Mouse (Mus musculus): Measurements from ENCODE around the gene Gast. TPM values are rescaled to one million over a fixed set of nuclear protein-coding genes. Genes with fewer than 3 reads are reported as not detected.
"Not testable (repeated sequence)": the region's sequence is repeated elsewhere in the genome, so short reads cannot be mapped to it uniquely, and the experiment has no call there.

Gene Gast
- polyA plus RNA-seq, 1 experiment from 2014 or later: 0.90 TPM

DNA sequence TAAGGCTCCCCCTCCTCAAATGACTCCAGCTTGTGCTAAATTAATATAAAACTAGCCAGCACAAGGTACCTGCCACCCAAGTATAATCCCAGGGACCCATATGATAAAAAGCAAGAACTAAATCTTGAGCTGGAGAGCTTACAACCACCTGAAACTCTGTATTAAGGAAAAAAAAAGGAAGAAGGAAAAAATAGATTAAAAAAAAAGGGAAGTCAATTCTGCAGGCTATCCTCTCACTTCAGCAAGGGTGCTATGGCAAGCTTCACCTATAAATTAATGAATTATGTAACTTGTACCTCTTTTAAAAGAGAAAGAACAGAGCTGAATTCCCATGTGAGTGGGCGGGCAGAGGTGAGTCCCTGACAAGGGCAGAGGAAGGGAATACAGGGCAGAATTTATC lies 22.6 kb upstream of the Gast start:
- WGBS: 79% methylated on average over 1 of the region's 1 CpGs
- no peak for DNase-seq (ENCODE audit: low spot score)
- H3K27ac ChIP-seq: no peak overlapping the region
- no peaks in the 10 kb centered on the region for H3K36me3 ChIP-seq
- H3K9me3 ChIP-seq: no peaks in the 10 kb centered on the region
- H3K4me3 ChIP-seq: no peak overlapping the region
- H3K27me3 ChIP-seq (ENCODE audit: insufficient read depth, poor library complexity, severe bottlenecking): no peaks in the 10 kb centered on the region
- peaks cover 25% of the 10 kb centered on the region for H3K4me1 ChIP-seq (replicated peaks)

- WGBS: 33% methylated on average over 5 of the region's 5 CpGs
- DNase-seq (ENCODE audit: low spot score): no peak
- H3K36me3 ChIP-seq: no peaks in the 10 kb centered on the region
- H3K4me1 ChIP-seq (replicated peaks): peaks cover 25% of the 10 kb centered on the region
- no peak overlapping the region for H3K4me3 ChIP-seq
- H3K27me3 ChIP-seq (ENCODE audit: insufficient read depth, poor library complexity, severe bottlenecking): no peaks in the 10 kb centered on the region
- no peaks in the 10 kb centered on the region for H3K9me3 ChIP-seq
- H3K27ac ChIP-seq: no peak overlapping the region
Measured at GRCm38 (mm10) chr11:100312096-100312679, 22.0 kb upstream of the Gast start.

DNA sequence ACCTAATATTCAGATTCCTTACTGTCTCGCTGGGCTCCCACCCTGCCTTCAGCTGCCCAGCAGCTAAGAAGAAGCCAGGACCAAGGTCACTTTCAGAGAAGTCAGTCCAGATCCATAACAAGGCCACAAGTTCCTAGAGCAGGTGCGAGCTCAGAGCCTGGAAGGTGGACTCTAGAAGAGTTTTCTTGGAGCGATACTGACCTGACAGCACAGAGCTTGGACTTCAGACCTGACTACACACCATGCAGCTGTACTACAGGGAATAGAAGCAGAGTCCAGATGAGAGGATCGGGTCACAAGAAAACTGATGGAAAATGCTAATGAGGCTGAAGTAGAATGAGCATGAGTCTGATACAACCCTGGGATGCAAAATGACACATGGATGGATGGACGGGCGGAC lies 20.8 kb upstream of the Gast start:
- DNase-seq (ENCODE audit: low spot score): no peak
- Histone ChIP-seq H3K4me3 (no peak overlapping the region), H3K36me3 (no peaks in the 10 kb centered on the region), H3K27ac (no peak overlapping the region), H3K4me1 (replicated peaks) (peaks cover 25% of the 10 kb centered on the region), H3K9me3 (no peaks in the 10 kb centered on the region), H3K27me3 (ENCODE audit: insufficient read depth, poor library complexity, severe bottlenecking) (no peaks in the 10 kb centered on the region)
- whole genome bisulfite sequencing: 90% methylated on average over 6 of the region's 6 CpGs

GRCm38 (mm10) chr11:100315439-100315838 lies 18.8 kb upstream of the Gast start:
- H3K36me3 ChIP-seq: peaks cover 2% of the 10 kb centered on the region; the same call in 1 of the 2 replicates
- H3K9me3 ChIP-seq: no peaks in the 10 kb centered on the region
- H3K4me1 ChIP-seq (replicated peaks): peaks cover 29% of the 10 kb centered on the region
- no peak overlapping the region for H3K4me3 ChIP-seq
- no peak overlapping the region for H3K27ac ChIP-seq
- H3K27me3 ChIP-seq (ENCODE audit: insufficient read depth, poor library complexity, severe bottlenecking): no peaks in the 10 kb centered on the region
- 93% methylated on average over 5 of the region's 5 CpGs for WGBS
- no peak for DNase-seq (ENCODE audit: low spot score)

- 79% methylated on average over 6 of the region's 6 CpGs for WGBS
- DNase-seq (ENCODE audit: low spot score): no peak
- H3K4me3 ChIP-seq: no peak overlapping the region
- peaks cover 23% of the 10 kb centered on the region for H3K4me1 ChIP-seq (replicated peaks)
- H3K27me3 ChIP-seq (ENCODE audit: insufficient read depth, poor library complexity, severe bottlenecking): no peaks in the 10 kb centered on the region
- no peak overlapping the region for H3K27ac ChIP-seq
- no peaks in the 10 kb centered on the region for H3K9me3 ChIP-seq
- peaks cover 25% of the 10 kb centered on the region for H3K36me3 ChIP-seq
Measured at GRCm38 (mm10) chr11:100317826-100318380, 16.3 kb upstream of the Gast start.

GRCm38 (mm10) chr11:100318529-100319451 lies 15.4 kb upstream of the Gast start:
- Histone ChIP-seq H3K4me1 (replicated peaks) (peaks cover 23% of the 10 kb centered on the region), H3K27me3 (ENCODE audit: insufficient read depth, poor library complexity, severe bottlenecking) (no peaks in the 10 kb centered on the region), H3K9me3 (no peaks in the 10 kb centered on the region), H3K4me3 (peak overlapping the region; percentile 93), H3K36me3 (peaks cover 25% of the 10 kb centered on the region), H3K27ac (peak overlapping the region; percentile 100)
- DNase-seq (ENCODE audit: low spot score): no peak
- 87% methylated on average over 10 of the region's 10 CpGs for WGBS

- Histone ChIP-seq H3K4me1 (replicated peaks) (peaks cover 19% of the 10 kb centered on the region), H3K36me3 (peaks cover 25% of the 10 kb centered on the region), H3K27ac (peak within 1 kb of the TSS; percentile 100), H3K27me3 (ENCODE audit: insufficient read depth, poor library complexity, severe bottlenecking) (no peaks in the 10 kb centered on the region), H3K9me3 (no peaks in the 10 kb centered on the region), H3K4me3 (peak within 1 kb of the TSS; percentile 93)
- under 1% methylated on average over 58 of the region's 58 CpGs for WGBS
- DNase-seq (ENCODE audit: low spot score): peak; percentile 100
Measured at GRCm38 (mm10) chr11:100319492-100320171, 14.6 kb upstream of the Gast start, which contains the start of gene Eif1. Eif1 (plus strand) TSS chr11:100319885.

- DNase-seq (ENCODE audit: low spot score): peak; percentile 98
- WGBS: under 1% methylated on average over 40 of the region's 40 CpGs
- Histone ChIP-seq H3K4me1 (replicated peaks) (peaks cover 17% of the 10 kb centered on the region), H3K9me3 (no peaks in the 10 kb centered on the region), H3K27ac (peak overlapping the region; percentile 100), H3K27me3 (ENCODE audit: insufficient read depth, poor library complexity, severe bottlenecking) (no peaks in the 10 kb centered on the region), H3K36me3 (peaks cover 25% of the 10 kb centered on the region), H3K4me3 (peak overlapping the region; percentile 93)
Measured at GRCm38 (mm10) chr11:100320172-100320630, 14.0 kb upstream of the Gast start.

DNA sequence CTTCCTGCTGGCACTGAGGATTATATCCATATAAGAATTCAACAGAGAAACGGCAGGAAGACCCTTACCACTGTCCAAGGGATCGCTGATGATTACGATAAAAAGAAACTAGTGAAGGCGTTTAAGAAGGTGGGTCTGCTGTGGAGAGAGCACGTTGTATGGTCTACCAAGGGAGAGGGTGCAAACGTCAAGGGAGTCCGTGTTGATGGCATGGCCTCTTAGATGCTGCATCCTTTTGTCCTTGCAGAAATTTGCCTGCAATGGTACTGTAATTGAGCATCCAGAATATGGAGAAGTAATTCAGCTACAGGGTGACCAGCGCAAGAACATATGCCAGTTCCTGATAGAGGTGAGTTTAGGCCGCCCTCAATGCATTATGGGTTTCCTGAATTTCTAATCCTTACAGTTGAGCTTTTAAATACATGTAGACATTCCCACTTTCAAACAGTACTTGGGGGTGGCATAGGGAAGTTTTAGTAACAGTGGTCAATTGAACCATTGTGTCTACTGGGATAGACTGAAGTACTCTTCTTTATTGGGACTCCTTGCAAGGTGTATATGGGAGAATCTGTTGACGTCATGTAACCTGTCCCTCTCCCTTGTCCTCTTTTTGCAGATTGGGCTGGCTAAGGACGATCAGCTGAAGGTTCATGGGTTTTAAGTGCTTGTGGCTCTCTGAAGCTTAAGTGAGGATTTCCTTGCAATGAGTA lies 13.4 kb upstream of the Gast start:
- not testable (repeated sequence) for H3K9me3 ChIP-seq
- WGBS: 21% methylated on average over 11 of the region's 11 CpGs

GRCm38 (mm10) chr11:100321479-100322305 lies 12.5 kb upstream of the Gast start:
- Histone ChIP-seq H3K36me3 (peaks cover 25% of the 10 kb centered on the region), H3K4me1 (replicated peaks) (peaks cover 12% of the 10 kb centered on the region)
- not testable (repeated sequence) for H3K9me3 ChIP-seq; H3K27me3 ChIP-seq (ENCODE audit: insufficient read depth, poor library complexity, severe bottlenecking); H3K4me3 ChIP-seq; DNase-seq (ENCODE audit: low spot score); H3K27ac ChIP-seq
- WGBS: 86% methylated on average over 7 of the region's 7 CpGs

More for the DNA sequence above, 13.4 kb upstream of the Gast start:
- not testable (repeated sequence) for H3K27me3 ChIP-seq (ENCODE audit: insufficient read depth, poor library complexity, severe bottlenecking); DNase-seq (ENCODE audit: low spot score)
- Histone ChIP-seq H3K4me1 (replicated peaks) (peaks cover 11% of the 10 kb centered on the region), H3K27ac (peak overlapping the region; percentile 100), H3K36me3 (peaks cover 25% of the 10 kb centered on the region), H3K4me3 (peak overlapping the region; percentile 93)

DNA sequence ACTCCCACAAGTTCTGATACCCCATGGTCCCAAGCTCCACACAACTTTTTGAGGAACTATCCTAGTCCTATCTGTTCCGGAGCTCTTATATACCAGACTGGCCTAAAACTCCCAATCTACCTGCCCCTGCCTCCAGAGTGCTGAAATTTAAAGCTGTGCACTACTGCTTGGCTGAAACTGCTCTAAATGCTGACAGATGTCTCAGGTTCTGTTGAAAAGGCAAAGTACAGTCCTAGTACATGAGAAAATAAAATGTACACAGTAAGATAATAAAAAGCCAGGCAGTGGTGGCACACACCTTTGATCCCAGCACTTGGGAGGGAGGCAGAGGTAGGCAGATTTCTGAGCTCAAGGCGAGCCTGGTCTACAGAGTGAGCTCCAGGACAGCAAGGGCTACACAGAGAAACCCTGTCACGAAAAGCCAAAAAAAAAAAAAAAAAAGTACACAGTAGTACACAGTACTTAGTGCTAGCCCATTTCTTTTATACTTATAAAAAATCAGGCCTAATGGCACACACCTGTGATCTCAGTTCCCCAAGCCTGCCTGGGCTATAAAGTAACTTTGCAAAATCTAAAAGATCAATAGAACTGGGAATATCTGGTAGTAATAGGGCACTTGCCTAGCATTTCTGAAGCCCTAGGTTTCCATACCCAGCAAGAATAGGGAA lies 11.5 kb upstream of the Gast start:
- Histone ChIP-seq H3K9me3 (no peaks in the 10 kb centered on the region), H3K27ac (no peak overlapping the region), H3K4me1 (replicated peaks) (peaks cover 22% of the 10 kb centered on the region), H3K27me3 (ENCODE audit: insufficient read depth, poor library complexity, severe bottlenecking) (no peaks in the 10 kb centered on the region), H3K4me3 (no peak overlapping the region), H3K36me3 (peaks cover 25% of the 10 kb centered on the region)
- DNase-seq (ENCODE audit: low spot score): no peak
- 67% methylated on average over 3 of the region's 3 CpGs for WGBS
